Mouse (Mus musculus) E14TG2a.4 (cell line): Measurements from ENCODE around the gene Slc35d2.

ENCODE experiments used
- CTCF ChIP-seq: conservative IDR thresholded peaks from 2 replicates; pipeline ENCODE4 v1.5.1; 2014; ENCODE audit warnings: low read length
- NANOG ChIP-seq: IDR thresholded peaks from 2 replicates; pipeline ENCODE4 v1.6.1; 2014; ENCODE audit warnings: borderline replicate concordance, low read length, mixed read lengths

DNA sequence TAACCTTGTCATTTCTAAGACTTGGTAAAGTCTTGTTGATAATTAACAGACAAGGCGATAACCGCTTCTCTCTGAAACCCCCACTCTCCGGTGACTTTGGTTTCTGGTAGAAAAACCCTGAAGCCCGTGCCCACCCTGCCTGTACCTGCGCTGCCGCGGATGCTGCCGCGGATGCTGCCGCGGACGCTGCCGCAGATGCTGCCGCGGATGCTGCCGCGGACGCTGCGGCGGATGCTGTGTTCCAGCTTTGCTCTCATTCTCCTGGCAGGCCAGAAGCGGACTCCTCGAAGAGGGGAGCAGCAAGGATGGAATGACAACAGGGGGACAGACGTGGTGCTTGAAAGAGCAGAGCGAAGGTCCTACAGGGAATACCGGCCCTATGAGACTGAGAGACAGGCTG, 40.6 kb upstream of the Slc35d2 start:
- TF ChIP-seq CTCF (no peak), NANOG (no peak)
